Mouse (Mus musculus) cerebellum, postnatal 25 days (tissue): Measurements from ENCODE around the gene Adamts13.
A peak's percentile ranks its signal among the peaks of the same experiment; 100 is the strongest.

ENCODE experiments used
- DNase-seq, 2 experiments: peaks; one replicate each; pipeline ENCODE4 v3.0.0; 2021; ENCODE audit warnings: mixed read lengths in 2 of 2

The Adamts13 gene

DNA sequence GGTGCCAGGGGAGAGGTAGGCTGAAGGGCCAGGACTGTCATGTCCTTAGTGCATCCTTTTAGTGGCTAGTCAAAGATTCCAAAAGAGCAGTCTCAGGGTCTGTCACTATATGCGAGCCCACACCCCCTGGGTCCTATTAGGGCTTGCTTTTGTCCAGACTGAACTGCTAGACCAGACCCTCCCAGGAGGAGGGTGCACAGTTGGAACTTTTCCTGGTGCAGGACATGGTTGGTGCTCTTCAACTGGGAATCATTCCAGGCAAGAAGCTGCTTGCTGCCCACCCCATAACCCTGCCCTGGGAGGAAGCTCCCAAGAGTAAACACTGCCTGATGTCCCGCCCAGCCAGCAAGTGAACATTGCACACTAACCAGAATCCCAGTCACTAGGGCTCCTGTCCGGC, at the start of gene Adamts13:
TSS of gene Adamts13 (plus strand) at position 301 of the 400 bp plus-strand sequence.
- DNase-seq, result no peak

DNA sequence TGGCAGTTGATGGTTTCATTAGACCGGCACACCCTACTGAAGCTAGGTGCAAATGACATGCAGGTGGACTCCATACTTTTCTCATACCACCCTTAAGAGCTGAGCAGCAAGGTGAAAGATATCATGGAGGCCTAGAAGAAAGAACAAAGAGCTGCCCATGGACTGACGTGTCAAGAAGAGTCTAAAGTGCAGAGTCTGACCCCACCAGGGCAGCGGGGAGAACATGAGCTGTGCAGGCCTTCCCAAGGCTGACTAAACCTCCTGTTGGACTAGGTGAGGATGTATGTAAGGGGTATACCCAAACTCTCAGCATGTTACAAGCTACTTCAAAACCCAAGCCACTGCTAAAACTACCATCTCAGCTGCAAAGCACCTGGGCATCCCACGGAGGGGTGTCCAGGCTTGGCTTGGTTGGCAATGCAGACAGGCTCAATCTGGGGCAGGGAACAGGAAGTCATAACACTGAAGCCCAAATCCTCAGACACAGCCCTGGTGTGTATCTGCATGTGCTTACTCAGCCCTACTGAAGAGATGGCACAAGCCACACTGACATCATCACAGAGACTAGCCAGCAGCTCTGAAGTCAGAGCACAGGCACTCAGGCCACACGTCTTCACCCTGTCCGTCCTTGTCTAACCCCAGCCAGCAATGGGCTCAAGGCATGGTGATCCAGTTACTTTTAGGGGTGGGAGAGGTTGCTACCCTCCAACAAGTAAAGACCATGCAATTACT, 45.3 kb upstream of the Adamts13 start:
- DNase-seq, result no peak

DNA sequence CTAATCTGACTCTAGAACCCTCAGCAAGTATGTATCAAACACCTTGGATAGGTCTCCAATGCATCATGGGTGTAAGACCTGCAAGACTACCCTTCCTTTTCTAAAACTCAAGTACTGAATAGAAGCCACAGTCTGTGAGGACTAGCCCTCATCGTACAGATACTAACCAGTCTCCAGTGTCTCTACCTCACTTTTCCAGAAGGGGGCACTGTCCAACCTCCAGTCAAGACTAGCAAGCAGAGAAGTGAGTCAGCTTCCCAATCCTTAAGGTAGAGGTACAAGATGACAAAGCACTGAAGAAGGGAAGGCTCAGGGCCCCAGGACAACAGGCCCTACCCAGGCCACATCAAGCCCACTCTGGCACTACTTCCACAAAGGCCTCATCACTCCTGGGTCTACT, 42.8 kb upstream of the Adamts13 start:
- peak; percentile 66 to 84 for DNase-seq

DNA sequence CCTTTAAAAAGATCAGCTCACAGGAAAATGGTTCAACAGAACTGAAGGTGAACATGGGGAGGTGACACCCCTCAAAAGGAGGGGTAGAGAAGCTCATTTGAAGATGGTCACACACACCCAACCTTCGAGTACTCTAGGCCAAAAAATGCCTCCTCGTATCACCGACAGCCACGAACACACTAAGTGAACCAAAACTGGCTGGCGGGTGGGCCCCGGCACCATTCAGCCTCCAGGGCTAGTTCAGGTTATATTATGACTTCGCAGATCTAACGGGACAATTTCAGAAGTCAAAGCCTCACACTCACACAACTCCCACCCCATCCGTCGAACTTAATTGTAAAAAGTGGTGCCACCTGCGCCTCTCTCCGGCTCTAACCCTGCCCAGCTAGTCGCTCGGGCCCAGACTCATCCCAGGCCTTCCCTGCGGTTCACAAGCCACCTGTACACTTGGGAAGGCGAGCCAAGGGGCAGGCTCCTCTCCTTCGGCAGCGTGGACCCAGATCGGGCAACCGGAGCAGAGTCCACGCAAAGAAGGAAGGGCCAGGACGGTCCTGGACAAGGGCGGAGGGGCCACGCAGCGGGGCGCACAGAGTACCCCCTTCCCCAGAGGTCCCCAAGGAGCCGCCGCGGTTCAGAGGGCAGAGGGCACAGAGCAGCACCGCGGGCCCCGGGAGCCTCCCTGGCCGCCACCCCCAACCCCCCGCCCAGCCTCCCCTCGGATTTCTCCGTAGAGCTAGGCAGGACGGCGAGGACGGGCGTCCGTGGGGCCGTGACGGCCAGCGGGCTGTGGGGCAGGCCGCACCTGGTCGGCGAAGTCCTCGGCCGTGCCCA, 40.5 kb upstream of the Adamts13 start:
- DNase-seq, result peak in 1 of 2 experiments; percentile 69

DNA sequence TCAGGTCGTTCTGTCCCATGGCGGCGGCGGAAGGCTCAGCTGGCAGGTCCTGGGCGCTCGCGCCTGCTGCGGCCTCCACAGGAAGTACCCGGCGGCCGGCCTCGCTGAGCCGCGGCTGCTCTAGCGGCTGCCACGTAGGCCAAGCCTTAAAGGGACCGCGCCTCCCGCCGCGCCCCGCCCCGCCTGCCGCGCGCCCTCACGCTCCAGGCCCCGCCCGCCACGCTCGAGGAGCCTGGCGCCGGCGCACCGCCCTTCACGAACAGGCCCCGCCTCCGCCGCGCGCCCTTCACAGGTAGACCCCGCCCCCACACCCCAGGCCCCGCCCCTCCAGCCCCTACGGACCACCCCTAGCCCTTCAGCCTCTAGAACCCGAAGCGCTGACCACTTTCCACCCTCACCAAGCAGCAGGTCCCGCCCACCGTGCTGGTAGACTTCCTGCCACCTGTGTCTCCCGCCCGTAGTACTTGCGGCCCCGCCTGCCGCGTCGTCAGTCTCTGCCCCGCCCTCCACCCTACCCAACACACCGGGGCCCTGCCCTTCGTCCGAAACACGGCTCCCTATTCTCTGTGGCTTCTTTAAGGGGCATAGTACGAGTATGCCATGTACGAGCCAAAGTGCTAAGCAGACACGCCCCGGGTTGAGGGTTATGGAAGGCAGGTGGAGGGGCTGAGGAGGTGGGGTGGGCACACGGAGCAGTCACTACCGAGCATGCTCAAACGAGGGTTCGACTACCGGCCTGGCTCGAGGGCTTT, 39.7 kb upstream of the Adamts13 start, which contains the start of the genes Surf4 and Stkld1:
TSS of gene Surf4 (minus strand) at position 625 of the 752 bp plus-strand sequence.
TSS of gene Stkld1 (plus strand) at position 744 of the 752 bp plus-strand sequence.
- DNase-seq, result peak; percentile 94 to 98

DNA sequence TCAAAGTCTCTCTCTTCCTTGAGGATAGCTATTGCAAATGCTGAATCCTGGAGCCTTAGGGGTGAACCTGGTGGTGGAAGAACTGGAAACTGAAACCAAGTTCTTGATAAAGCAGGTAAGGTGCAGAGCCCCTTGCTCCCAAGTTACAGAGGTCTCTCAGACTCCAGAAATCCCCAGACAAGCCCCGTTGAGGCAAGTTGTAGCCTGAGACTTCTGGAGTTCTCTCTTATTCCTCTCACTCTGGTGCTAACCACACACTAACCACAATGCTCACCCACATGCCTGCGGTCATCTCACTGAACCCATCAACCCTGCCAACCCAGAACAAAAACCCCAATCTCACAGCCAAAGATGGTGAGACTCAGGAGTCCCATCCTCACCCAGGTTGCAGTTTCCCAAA, 37.9 kb upstream of the Adamts13 start:
- no peak for DNase-seq

DNA sequence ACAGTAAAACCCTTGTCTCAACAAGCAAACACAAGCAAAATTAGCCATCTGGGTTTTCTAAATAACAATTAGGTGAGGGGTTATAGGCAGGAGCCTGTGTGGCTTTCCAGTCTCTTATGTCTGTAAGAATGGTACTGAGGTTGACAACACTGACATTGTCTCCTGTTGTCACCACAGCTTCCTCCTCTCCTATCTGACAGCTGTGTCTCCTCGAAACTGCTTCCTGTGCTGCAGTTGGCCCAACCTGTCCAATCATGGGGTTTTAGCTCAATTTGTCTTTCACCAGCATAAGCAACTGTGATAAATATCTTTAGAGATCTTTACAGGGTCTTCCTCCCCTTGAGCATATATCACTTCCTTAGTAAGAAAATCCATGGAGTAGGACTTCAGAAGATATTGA, 36.8 kb upstream of the Adamts13 start:
- DNase-seq, result no peak

DNA sequence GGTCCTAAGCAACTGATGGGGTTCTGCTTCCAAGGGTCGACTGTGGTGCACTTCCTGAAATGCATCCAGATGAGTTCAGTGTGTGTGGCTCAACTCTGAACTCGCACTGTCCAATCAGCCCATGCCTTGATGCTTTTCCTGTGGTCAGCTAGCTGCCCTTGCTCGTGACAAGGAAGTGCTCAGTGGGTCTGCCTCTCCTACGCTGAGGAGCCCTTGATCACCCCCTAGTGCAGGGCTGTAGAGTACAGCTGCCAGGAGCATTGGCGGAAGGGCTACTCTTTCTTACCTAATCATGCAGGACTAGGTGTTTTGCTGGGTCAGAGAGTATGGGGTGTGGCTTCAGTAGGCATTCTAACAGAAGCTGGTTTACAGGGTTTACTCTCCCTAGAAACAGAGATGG, 31.7 kb upstream of the Adamts13 start:
- DNase-seq, result no peak

DNA sequence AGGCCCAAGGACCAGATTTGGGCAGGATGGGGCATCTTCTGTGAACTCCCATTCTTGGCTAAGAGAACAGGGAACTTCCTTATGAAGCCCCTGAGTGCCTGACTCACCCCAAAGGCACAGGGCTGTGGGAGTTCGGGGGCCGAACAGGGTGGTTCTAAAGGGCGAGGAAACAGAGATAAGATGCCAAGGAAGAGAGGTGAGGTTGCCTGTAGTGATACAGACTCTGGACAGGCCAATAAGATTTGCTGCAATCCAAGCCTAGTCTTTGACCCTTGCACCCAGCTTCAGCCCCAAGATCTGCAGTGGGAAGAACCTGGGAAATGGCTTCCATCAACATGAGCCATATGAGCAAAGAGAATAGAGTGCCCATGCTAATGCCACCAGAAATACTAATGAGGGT, 30.0 kb upstream of the Adamts13 start:
- no peak for DNase-seq

DNA sequence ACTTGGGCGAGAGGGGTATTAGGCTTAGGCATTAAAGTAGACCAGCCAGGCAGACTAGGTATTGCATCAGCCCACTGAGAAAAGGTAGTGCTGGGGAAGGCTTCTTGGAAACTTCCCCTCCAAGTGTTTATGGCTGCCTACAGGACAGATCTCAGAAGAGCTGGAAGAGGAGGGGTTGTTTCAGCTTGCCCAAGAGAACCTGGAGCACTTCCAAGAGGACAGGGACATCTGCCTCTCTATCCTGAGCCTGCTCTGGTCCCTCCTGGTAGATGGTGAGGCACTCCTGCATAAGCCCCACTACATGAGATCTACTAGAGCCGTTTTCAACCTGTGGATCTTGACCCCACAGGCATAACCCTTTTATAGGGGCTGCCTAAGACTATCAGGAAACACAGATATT, 22.8 kb upstream of the Adamts13 start:
- DNase-seq, result peak in 1 of 2 experiments; percentile 49

DNA sequence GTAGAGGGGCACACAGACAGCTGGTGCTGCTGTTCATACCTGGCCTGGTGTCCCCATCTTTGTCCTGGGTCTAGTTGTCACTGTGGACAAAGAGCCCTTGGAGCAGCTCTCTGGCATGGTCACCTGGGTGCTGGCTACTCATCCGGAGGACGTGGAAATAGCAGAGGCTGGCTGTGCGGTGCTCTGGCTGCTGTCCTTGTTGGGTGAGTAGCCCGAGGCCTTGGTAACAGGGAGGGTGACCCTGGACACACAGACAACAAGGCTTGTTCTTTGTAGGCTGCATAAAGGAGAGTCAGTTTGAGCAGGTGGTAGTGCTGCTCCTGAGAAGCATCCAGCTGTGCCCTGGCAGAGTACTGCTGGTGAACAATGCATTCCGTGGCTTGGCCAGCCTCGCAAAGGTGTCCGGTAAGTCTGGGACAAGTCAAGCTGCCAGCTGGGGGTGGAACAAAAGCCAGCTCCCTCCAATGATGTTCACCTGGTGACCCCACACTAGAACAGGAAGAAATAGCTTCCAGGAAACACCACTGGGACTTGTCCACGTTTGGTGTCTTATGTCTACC, 21.8 kb upstream of the Adamts13 start:
- DNase-seq, result peak; percentile 35 to 53

DNA sequence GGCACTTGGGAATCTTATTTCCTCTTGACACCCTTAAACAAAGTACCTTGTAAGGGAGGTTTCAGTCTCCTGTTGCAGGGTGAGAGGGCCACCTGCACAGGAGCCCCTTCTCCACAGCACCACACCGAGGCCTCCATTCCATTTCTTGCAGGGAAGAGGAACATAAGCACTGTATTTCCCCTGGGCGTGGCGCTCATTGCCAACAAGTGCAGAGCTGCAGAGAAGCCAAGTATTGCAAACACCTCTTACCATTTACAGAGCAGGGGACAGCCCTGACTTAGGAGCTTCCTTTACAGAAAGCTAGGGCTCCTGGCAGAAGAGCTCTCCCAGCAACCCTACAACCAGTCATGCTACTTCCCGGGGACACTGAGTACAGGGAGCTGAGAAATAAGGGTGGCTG, 21.0 kb upstream of the Adamts13 start:
- DNase-seq, result no peak

DNA sequence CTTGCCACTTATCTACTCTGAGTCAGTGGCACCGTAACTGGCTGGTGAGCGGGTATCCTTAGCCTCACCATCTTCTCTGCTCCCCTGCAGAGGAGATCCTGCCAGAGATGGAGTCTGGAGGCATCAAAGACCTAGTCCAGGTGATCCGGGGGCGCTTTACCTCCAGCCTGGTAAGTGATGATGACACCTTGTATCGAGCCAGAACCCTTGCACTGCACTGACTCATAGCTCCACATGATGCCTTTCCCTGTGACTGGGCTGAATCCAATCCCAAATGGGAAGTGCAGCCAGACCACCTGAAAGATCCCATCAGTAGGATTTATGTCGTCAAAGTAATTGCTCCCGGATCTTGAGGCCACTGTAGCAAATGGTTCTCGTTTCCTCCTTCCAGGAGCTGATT, 20.4 kb upstream of the Adamts13 start:
- peak; percentile 16 to 38 for DNase-seq

DNA sequence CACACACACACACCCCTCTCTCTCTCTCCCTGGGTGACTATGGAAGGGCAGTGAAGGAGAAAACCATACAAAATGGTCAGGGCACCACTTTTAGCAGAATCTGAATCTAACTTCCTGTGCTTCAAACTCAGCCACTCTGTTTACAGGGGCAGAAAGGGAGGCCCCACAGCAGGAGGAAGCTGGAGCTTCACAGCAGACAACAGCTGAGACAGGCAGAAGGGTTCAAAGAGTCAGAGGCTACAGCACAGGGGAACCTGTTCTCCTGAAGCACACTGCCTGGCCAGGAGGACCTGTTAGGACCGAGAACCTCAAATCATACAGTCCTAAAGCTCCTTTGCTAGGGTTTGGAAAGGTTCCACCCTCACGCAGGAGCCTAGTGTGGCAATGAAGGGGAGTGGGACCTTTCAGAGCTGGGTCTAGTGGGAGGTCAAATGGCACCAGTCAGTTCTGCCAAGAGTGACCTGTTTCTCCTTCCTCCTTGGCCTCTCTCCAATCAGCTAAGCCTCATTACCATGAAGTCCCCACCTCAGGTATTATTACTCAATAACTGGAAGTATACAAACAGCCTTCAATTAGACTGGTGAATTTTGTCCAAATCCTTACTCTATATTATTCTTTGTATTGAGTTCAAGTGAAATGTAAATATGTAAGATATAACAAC, 18.4 kb upstream of the Adamts13 start:
- DNase-seq, result no peak

DNA sequence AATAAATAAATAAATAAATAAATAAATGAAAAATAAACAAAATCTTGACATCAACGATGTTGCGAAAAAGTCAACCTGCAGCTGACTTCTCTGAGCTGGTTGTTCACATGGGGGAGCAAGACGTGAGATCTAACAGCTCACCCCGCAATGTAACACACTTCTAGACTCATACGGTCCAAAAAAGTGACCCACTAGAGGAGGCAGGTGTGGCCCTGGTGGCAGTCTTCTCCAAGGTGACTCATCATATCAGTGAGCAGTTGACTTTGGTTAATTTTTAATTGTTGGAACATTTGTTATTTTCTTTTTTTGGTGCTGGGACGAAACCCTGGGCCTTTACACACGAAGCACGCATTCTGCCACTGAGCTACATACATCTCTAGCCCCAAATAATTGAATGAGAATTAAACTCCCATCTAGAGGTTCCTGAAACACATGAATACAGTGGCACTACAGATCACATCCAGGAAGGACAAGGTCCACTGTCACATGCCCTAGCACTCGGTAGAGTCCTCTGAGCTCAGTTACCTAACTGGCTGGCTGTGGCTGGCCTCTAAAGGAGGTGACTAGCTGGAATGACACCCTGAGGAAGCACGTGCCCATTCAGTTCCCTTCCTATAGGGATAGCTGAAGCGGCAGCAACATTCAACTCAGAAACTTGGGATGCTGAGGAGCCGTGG, 16.3 kb upstream of the Adamts13 start:
- DNase-seq, result no peak

DNA sequence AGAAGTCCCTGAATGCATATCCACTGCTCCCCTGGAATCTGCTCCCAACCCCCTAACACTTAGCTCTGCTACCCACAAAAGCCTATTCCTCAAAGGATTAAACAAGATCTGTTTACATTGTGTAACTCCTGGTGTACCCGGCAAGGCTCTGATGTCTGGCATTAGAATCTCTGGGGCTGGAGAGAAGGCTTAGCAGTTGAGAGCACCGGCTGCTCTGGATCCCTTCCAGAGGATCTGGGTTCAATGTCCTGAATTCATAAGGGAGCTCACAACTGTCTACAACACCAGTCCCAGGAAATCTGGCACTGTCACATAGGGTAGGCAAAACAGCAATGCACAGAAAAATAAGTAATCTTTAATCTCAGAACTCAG, 15.7 kb upstream of the Adamts13 start:
- DNase-seq, result no peak

DNA sequence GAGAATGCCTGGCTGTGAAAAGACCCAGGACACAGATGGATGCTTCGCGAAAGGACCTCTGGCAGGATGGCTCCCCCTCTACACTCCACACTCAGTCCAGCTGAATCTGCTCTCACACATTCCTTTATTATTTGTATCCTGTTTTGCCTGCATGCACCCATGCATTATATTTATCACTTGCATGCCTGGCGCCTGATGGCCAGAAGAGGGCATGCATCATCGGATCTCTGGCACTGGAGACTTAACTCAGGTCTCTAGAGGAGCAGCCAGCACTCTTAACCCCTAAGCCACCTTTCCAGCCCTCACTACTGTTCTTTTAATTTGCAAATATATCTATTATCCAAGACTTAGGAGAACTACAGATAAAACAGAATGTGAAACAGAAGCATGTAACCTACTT, 12.5 kb upstream of the Adamts13 start:
- peak in 1 of 2 experiments; percentile 36 for DNase-seq

DNA sequence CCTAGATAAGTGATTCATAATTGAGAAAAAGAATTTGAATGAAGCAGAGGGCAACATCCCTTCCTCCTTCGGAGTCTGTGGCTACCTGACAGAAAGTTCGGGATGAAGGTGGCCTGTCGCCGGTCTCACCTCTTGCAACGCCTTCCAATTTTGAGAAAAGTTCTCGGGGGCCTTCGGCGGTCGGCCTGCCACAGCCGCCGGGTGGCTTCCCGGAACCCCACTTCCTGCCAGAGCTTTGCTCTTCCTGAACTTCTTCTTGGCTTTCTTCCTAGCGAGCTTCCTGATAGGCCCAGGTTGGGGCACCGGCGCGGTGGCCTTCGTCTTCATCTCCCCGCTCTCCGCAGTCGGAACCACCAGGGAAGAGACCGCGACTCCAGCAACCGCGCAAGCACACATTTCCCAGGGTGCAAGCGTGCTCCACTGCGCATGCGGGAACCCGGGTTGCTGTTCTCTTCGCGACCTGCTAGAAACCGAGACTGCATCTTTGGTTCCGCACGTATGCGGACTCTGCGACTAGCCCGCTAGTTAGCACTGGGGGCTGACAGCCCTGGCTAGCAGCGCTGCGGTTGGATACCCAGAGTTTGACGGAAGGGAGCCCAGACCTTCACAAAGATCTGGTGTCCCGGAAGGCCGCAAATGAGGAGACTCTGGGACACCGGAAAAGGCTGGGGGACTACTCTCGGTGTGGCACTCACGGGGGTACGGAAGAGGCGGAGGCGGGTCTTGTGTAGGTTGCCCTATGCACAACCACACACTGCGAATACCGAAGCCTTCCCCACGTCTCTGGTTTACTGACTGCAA, 9.1 kb upstream of the Adamts13 start, which contains the start of gene Rexo4:
TSS of gene Rexo4 (minus strand) at position 464 of the 801 bp plus-strand sequence.
- DNase-seq, result peak; percentile 95

DNA sequence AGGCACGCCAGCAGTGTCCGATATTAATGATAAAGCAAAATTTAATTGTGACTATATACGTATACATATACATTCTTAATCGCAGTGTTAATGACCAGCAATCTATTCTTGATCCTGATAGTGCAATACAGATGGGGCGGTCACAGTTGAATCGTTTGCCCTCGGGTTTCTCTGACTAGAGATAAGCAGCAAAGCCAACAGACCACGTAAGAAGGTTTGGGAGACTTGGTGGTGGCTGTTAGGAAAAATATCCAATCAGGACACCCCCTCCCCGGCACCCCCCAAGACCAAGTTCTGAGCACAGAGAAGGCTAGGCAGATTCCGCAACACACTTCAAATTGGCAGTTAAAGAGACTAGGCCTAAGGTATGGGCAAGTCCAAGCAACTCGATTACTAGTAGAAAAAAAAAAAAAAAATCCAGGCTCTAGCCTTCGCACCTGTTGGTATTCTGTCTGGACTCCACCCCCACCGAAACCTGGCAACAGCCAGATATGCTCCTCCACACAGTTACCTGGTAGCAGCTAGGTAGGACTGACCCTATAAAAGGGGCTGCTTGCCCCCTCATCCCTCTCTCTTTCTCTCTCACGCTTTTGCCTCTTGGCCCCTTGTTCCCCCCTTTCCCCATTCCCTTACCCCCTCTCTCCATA, 8.4 kb upstream of the Adamts13 start:
- DNase-seq, result peak in 1 of 2 experiments; percentile 23

DNA sequence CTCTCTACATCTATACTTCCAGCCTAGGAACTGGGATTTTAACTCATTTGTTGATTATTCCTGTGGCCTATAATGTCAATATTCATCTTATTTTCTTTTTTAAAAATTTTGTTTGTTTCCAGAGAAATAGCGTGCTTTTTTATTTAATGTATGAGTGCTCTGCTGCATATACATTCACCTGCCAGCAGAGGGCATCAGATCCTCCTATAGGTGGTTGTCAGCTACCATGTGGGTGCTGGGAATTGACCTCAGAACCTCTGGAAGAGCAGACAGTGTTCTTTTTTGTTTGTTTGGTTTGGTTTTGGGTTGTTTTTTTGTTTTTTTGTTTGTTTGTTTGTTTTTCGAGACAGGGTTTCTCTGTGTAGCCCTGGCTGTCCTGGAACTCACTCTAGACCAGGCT, 6.0 kb upstream of the Adamts13 start:
- no peak for DNase-seq
